Mouse (Mus musculus): ENCODE measurements at regions not wholly inside any gene's neighbourhood (a gene's known extent, or its start where the extent isn't known, plus 50 kb on each side); places are given as distances from the start of the nearest gene placed in this dataset.
"Not testable (repeated sequence)": the region's sequence is repeated elsewhere in the genome, so short reads cannot be mapped to it uniquely, and the experiment has no call there.

GRCm38 (mm10) chr2:128265014-128265990 is 139.5 kb downstream of the Bcl2l11 start:
- no peak for DNase-seq (ENCODE audit: low spot score in 2 of 2)

DNA sequence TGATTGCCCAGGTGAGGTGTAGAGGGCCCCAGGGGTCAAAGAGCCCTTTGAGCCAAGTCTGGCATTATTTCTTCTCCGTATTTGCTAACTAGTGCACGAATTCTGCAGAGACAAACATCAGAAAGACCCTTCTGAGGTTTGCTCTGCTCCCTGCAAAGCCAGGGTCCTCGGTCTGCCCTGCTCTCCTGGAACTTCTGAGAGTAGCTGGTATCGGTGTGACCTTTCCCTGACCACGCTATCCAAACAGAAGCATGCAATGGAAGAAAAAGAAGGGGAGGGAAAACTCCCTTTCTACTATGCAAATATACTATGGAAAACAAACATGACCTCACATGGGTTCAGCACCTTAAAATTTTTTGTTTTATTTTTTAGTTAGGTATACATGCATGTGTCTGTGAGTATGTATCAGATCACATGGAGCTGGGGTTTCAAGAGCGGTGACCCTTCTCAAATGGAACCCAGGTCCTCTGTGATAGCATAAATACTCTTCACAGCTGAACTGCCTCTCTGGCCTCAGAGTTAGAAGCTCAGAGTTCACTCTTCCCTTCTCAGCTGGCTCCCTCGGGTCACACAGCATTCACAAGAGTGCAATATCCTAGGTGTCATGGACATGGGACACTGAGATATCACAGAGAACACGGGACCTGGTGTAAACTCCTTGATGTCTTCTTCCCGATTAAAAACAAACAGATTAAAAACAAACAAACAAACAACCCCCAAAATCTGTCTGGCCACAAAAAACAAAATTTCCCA is 144.7 kb downstream of the Bcl2l11 start:
- no peak for DNase-seq (ENCODE audit: low spot score in 2 of 2)

DNA sequence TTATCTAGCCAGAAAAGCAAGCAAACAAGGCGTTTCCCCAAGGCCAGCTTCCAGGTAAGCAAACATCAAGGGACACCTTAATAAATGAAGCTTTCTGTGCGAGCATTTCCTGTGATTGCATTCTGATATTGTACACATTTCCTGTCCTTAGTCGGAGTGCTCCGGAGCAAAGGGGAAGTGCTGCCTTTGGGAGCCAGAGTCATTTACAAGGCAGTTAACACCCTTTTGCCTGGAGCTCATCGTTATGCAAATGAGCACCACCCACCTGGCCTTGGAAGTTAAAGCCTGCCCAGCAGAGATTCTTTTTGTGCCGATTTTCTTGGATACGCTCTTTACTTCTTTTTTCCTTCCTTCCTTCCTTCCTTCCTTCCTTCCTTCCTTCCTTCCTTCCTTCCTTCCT is 147.0 kb downstream of the Bcl2l11 start:
- no peak for DNase-seq (ENCODE audit: low spot score in 2 of 2)

GRCm38 (mm10) chr2:128273292-128273691 is 147.5 kb downstream of the Bcl2l11 start:
- no peak for DNase-seq (ENCODE audit: low spot score in 2 of 2)

GRCm38 (mm10) chr2:128276337-128276736 is 150.5 kb downstream of the Bcl2l11 start:
- no peak for DNase-seq (ENCODE audit: low spot score in 2 of 2)

GRCm38 (mm10) chr2:128277387-128278123 is 151.7 kb downstream of the Bcl2l11 start:
- DNase-seq (ENCODE audit: low spot score in 2 of 2): no peak

- no peak for DNase-seq (ENCODE audit: low spot score in 2 of 2)
Observed at GRCm38 (mm10) chr2:128278124-128278432, 152.2 kb downstream of the Bcl2l11 start.

GRCm38 (mm10) chr2:128278608-128279081 is 152.8 kb downstream of the Bcl2l11 start:
- no peak for DNase-seq (ENCODE audit: low spot score in 2 of 2)

DNA sequence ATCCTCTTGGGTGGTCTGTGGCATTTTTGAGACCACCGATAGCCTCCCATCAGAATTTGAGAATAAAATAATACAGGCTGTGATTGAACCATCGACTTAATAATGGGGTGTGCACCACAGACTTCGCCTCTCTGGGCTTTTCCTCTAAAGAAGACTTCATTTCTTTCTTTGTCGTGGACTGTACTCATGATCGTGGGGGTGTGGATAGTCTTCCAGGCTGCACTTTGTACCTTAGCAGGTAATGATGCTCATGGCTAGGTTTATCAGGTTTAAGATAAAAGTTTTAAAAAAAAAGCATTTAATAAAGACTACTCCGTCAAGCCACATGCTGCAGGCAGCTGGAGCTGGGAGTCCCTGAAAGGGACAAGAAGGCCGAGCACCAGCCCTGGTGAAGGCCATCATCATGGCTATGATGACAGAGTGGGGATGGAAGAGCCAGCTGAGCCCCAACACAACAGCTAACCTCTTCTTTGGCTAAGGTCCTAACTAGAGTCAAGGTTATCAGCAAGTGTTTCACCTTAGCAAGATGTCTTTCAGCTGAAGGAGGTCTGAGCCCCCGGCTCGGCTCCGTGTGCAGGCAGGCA is 153.4 kb downstream of the Bcl2l11 start:
- no peak for DNase-seq (ENCODE audit: low spot score in 2 of 2)

DNA sequence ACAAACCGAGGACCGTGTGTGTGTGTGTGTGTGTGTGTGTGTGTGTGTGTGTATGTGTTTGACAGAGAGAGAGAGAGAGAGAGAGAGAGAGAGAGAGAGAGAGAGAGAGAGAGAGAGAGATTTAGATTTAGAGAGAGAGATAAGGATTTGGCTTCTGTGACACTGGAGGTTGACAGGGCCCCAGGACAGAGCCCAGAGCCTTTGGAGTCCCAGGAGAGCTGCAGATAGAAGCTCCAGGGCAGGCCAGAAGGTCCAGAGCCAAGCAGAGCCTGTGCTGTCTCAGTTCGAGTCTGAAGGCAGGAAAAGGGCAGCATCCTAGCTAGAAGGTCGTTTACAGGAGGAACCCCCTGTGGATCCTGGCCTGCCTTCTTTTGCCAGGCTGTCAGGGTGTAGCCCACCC is 156.8 kb downstream of the Bcl2l11 start:
- no peak for DNase-seq (ENCODE audit: low spot score in 2 of 2)

DNA sequence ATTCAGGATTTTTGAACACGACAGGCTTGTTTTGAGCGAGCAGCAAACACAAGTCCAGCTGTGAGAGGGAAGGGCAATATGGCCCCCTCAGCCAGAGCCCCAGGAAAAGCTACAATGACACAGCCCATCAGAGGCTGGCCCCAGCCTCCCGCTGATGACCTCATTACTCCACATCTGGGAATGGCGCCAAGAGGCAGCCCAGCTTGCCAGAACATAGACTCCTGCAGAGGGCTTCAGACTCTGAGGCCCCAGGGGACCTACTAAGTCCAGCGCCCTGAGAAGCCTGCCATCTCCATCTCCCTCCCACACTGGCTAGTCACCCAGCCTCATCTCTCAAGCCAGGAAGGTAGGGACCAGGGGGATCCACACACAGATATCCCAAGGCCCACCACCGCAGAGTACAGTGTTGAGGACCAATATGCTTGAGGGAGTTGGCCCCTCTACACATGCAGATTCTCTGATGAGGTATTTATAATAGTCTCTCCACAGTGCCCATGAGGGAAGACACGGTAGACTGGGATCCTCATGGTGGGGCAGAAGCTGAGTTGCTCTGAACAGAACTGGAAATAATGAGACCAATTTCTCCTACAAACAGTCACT is 159.1 kb downstream of the Bcl2l11 start:
- peak; percentile 16 to 58 for DNase-seq (ENCODE audit: low spot score in 2 of 2)

GRCm38 (mm10) chr2:128285457-128285856 is 159.6 kb downstream of the Bcl2l11 start:
- DNase-seq (ENCODE audit: low spot score in 2 of 2): peak in 1 of 2 experiments; percentile 30

- DNase-seq (ENCODE audit: low spot score in 2 of 2): no peak
Observed at GRCm38 (mm10) chr2:128288138-128288551, 162.3 kb downstream of the Bcl2l11 start.

DNA sequence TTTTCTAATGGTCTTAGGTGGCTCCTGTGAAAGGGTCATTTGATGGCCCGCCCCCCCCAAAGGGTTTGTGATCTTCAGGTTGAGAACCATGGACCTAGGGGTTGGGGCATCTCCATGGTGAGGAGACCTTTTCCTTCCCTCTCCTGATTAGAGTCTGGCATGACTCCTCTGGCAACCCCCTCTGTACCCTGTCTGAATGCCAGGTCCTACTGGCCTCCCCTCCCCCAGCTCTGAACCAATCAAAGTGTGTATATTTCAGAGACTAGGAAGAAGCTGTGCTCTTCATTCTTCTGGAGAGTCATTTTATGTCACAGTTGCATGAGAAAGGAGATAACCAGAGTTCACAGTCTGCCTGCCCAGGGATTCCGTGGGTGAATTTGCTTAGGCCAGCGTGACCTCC is 164.8 kb downstream of the Bcl2l11 start:
- no peak for DNase-seq (ENCODE audit: low spot score in 2 of 2)

DNA sequence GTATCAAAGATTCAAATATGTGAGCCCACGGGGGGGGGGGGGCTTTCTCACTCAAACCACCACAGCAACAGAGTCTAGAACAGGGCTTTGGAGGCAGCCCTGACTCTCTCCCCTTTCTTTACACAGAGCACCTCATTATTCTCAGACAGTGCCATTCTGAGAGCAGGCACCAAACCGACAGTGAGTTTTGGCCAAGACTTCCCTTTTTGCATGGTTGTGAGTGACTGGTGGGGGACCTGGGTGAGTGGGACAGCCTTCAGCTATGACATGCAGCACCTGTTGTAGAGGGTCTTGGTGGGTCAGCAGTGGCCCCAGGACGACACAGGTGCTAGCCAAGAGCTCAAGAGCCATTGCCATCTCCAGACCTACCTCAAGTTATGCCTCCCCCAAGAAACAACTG is 168.8 kb downstream of the Bcl2l11 start:
- no peak for DNase-seq (ENCODE audit: low spot score in 2 of 2)

DNA sequence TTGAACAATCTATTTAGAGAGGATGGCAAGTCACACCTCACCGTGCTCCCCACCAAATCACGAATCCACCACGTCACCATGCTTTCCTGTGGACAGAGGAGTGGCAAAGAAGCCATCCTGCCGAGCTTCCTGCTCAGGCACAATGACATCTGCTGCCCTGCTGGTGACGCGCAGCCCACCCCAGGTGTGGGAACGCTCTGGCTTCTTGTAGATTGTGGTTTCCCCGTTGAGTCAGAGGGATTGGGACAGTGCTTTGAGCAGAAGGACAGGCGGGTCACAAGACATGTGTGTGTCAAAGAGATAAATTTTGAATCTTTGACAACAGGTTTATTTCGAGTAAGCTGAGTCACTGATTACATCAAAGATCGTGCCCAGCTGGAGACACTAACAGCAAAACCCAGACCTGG is 169.2 kb downstream of the Bcl2l11 start:
- no peak for DNase-seq (ENCODE audit: low spot score in 2 of 2)

DNA sequence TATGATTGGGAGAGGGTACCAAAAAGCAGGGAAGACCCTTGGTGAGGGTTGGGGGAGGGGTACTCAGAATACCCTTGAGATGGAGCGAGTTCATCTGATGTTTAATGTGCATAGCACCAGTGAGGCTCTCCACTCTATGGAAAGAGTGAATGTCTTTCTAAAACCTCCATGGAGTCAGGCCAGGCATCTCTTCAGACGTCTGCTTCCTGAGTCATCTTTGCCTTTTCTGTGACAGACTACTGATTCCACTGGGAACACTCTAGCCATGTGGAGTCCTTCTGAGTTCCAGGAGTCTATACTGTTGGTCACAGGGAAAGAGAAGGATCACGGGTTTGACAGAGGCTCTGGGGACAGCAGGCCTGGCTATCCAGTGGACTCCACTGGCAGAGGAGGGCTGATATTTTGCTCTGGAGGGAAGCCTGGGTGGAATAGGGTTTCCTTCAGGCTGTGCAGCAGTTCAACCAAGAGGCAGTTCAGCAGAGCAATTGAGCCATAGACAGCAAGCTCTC is 169.9 kb downstream of the Bcl2l11 start:
- no peak for DNase-seq (ENCODE audit: low spot score in 2 of 2)

GRCm38 (mm10) chr2:128296423-128296822 is 170.6 kb downstream of the Bcl2l11 start:
- DNase-seq (ENCODE audit: low spot score in 2 of 2): not testable (repeated sequence)

DNA sequence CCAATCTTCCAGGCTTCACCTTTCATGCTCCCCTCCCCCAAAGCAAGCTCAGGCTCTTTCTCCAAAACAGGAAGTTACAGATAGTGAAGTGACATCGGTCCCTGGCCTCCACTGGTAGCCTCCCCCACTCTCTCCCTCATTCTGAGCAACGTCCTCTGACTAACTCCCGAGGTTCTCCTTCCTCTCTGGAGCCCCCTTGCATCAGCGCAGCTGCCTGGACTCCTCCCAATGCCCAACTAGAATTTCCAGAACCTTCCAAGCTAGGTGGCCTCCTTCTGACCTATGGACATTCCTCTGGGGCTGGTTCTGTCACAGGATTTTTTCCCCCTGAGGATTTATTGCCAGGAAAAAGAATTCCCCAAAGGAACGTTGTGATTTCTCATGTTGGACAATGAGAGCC is 171.1 kb downstream of the Bcl2l11 start:
- no peak for DNase-seq (ENCODE audit: low spot score in 2 of 2)

DNA sequence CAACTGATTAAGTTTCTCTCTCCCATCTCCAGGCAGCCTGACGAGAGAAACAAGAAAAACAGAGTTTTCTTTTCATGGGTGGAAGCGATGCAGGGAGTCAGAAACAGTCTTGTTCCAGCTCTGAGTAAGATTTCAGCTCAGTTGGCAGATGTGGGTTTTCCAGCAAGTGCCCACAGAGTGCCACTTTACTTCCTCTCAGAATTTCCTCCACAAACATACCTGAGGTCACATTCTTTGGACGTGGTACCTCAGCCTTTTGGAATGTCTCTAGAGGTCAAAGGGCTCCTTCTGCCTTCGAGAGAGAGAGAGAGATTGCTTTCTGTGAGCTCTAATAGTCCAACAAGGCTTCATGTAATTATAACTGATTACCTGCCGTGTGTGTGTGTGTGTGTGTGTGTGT is 172.0 kb downstream of the Bcl2l11 start:
- no peak for DNase-seq (ENCODE audit: low spot score in 2 of 2)

DNA sequence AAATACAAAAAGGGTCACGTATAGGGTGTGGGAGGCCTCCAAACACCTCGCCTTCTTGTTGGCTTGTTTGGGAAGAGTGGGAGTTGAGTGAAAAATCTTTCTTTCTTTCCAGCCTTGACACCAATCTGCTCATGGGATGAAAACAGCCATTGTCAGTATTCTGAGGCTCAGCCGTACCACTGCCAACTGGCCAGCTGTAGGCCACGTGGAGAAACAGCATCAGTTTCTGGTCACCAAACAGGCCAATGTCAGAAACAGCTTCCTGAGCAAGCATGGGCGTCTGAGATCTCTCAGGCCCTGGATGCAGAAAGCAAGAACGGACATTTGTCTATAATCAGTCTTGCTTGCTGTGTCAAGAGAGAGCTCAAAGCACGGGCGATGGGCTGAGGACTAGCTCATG is 173.2 kb downstream of the Bcl2l11 start:
- DNase-seq (ENCODE audit: low spot score in 2 of 2): no peak

All from left cerebral cortex, adult 9 months (tissue).